Mouse (Mus musculus) stomach, embryonic 15.5 days (tissue): ENCODE results near the gene Crat. TPM values are rescaled to one million over a fixed set of nuclear protein-coding genes. Genes with fewer than 3 reads are reported as not detected.

Experiments used
- ATAC-seq: fragments of 200-750 bp; cut with Nextera tagmentation; 2 replicates; pipeline ENCODE4 v1.8.0; 2017; ENCODE audit warnings: low read depth, moderate number of reproducible peaks, moderate TSS enrichment; ENCODE audit not compliant: insufficient read depth, low FRiP score
- H3K27ac ChIP-seq: fragments of 300-500 bp; sonication (generic); 2 replicates; pipeline ENCODE4 v1.5.1; 2015; ENCODE audit warnings: mild to moderate bottlenecking, inconsistent platforms
- H3K27me3 ChIP-seq: fragments of 300-500 bp; sonication (generic); replicated peaks from 2 replicates; pipeline ENCODE4 v1.6.1; 2015; ENCODE audit warnings: inconsistent platforms
- H3K36me3 ChIP-seq: fragments of 300-500 bp; sonication (generic); 2 replicates; pipeline ENCODE4 v1.6.1; 2015; ENCODE audit warnings: inconsistent platforms
- H3K4me1 ChIP-seq: fragments of 300-500 bp; sonication (generic); 2 replicates; pipeline ENCODE4 v1.6.1; 2015; ENCODE audit warnings: inconsistent platforms
- H3K4me2 ChIP-seq: fragments of 300-500 bp; sonication (generic); 2 replicates; pipeline ENCODE4 v1.6.1; 2015; ENCODE audit warnings: mild to moderate bottlenecking, inconsistent platforms
- H3K4me3 ChIP-seq: fragments of 300-500 bp; sonication (generic); replicated peaks from 2 replicates; pipeline ENCODE4 v1.5.1; 2015; ENCODE audit warnings: inconsistent platforms
- H3K9ac ChIP-seq: fragments of 300-500 bp; sonication (generic); 2 replicates; pipeline ENCODE4 v1.6.1; 2015; ENCODE audit warnings: inconsistent platforms
- H3K9me3 ChIP-seq: fragments of 300-500 bp; sonication (generic); 2 replicates; pipeline ENCODE4 v1.6.1; 2016; ENCODE audit warnings: inconsistent platforms
- WGBS: fragments of 180-500 bp; shearing (Covaris S2); methylation state at CpG from one replicate; pipeline ENCODE4 v1.1.7; 2015; 5-methylcytosine and 5-hydroxymethylcytosine counted together
- polyA plus RNA-seq: library from polyadenylated mRNA; unstranded; fragments of >200 nt; fragmentation: Nextera tagmentation; extraction: Ambion mirVana; gene quantifications from 2 replicates; pipeline ENCODE4 v1.2.1, GENCODE M21; 2015

Gene Crat
- 22.2 and 24.2 TPM in 2 replicates for polyA plus RNA-seq

DNA sequence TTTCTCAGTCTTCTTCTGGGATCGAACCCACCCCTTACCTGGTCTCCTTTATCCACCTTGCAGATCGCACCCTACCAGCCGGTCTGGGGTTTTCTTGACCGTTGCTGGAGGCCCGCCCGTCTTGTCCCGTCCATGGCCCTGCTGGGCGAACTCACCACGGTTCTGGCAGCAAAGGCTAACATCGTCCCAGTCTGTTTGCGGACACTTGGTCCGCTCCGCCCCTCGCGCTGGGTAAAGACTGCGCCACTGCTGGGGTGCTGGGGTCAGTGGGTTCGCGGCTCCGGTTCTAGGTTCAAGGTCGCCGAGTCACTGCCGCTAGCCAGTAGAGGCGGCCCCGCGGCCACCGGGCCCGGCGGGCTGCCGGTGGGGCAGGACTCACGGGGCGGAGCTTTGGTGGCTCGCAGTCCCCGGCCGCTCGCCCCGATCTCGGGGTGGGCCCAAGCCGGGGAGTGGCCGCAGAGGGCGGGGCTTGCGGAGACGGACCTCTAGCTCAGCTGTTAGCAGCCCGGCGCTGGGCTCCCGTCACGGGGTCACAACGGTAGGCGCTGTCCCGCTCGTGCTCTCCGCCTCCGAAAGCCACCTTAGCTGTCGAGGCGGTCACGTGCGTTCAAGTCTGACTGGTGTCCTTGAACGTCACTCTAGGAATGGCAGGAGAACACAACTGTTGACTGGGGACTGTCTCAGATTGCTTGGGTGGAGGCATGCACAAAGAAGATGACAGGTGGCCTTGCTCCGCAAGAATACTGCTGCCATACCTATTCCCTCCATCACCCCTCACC lies at the start of gene Crat:
TSS of gene Crat (minus strand) at position 657 of the 779 bp plus-strand sequence.
- Histone ChIP-seq H3K4me1 (peaks cover 23% of the 10 kb centered on the region), H3K36me3 (no peaks in the 10 kb centered on the region), H3K4me2 (peak within 1 kb of the TSS; percentile 89), H3K9ac (peak within 1 kb of the TSS; percentile 76), H3K27me3 (no peaks in the 10 kb centered on the region), H3K4me3 (peak within 1 kb of the TSS; percentile 96), H3K9me3 (no peaks in the 10 kb centered on the region), H3K27ac (peak within 1 kb of the TSS; percentile 98)
- peak; percentile 90 for ATAC-seq
- WGBS = under 1% methylated on average over 58 of the region's 58 CpGs

GRCm38 (mm10) chr2:30464411-30464810 lies 48.8 kb upstream of the Crat start:
- no peaks in the 10 kb centered on the region for H3K27me3 ChIP-seq
- H3K36me3 ChIP-seq = no peaks in the 10 kb centered on the region
- peak overlapping the region; percentile 93 for H3K27ac ChIP-seq
- peak overlapping the region; percentile 31 for H3K4me3 ChIP-seq
- H3K9ac ChIP-seq = 0 out of 2 replicates have a peak overlapping the region, but pooled peaks have one; percentile 2
- WGBS = 41% methylated on average over 5 of the region's 5 CpGs
- ATAC-seq = no peak
- H3K4me1 ChIP-seq = peaks cover 25% of the 10 kb centered on the region
- H3K9me3 ChIP-seq = no peaks in the 10 kb centered on the region
- H3K4me2 ChIP-seq = peak overlapping the region; percentile 56

DNA sequence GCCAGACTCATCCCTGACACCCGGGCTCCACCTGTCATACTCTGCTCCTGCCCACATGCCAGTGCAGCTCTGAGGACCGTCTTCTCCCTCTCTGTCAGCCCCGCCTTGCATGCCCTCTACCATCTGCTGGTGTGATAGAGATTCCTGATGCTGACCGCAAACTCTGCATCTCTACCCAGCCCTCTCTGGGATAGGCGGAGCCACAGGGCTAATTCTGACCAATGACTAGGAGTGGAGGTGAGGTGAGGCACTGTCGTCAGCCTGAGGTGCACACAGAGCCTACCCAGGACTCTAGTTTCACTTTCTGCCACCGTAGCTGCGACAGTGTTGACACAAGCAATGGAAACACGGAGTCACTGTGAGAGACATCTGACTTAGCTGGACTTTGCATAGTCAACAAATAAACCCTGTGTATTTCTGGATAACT lies 48.3 kb upstream of the Crat start:
- peak overlapping the region; percentile 93 for H3K27ac ChIP-seq
- peak overlapping the region; percentile 56 for H3K4me2 ChIP-seq
- no peaks in the 10 kb centered on the region for H3K9me3 ChIP-seq
- 3% methylated on average over 9 of the region's 9 CpGs for WGBS
- peak overlapping the region; percentile 31 for H3K4me3 ChIP-seq
- H3K36me3 ChIP-seq = no peaks in the 10 kb centered on the region
- peak; percentile 95 for ATAC-seq
- peaks cover 21% of the 10 kb centered on the region for H3K4me1 ChIP-seq
- 0 out of 2 replicates have a peak overlapping the region, but pooled peaks have one; percentile 2 for H3K9ac ChIP-seq
- H3K27me3 ChIP-seq = no peaks in the 10 kb centered on the region

DNA sequence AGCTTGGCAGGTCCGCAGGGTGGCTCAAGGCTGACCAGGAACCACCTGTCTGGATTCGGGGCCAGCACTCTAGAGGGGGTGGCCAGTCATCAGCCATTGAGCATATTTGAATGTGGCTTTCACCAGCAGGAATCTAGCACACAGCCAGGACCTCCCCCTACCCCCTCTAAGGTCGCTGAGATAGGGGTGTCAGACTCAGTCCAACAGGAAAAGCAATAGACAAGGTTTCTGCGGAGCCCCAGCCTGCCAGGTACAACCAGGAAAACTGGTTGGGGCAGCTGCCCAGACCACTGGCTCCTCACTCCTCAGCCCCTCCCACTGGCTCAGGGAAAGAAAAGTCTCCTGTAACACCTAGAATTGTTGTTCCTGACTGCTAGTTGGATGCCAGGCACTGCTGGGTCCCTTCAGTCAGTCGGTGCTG lies 47.7 kb upstream of the Crat start:
- peaks cover 20% of the 10 kb centered on the region for H3K4me1 ChIP-seq
- H3K9me3 ChIP-seq = no peaks in the 10 kb centered on the region
- H3K4me3 ChIP-seq = peak overlapping the region; percentile 31
- H3K4me2 ChIP-seq = peak overlapping the region; percentile 56
- no peaks in the 10 kb centered on the region for H3K27me3 ChIP-seq
- H3K9ac ChIP-seq = no peak overlapping the region
- peak; percentile 80 for ATAC-seq
- no peaks in the 10 kb centered on the region for H3K36me3 ChIP-seq
- H3K27ac ChIP-seq = peak overlapping the region; percentile 93
- 12% methylated on average over 5 of the region's 5 CpGs for WGBS

DNA sequence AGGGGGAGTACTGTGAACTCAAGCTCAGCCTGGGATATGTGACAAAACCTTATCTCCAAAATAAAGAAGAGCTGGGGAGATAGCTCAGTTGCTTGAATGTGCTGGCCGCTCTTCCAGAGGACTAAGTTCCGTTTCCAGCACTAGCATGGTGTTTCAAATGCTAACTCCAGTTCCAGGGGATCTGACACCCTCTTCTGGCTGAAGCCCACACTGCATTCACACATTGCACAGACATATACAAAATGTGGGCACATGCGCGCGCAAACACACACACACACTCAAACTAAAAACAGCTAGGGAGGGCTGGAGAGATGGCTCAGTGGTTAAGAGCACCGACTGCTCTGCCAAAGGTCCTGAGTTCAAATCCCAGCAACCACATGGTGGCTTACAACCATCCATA lies 43.6 kb upstream of the Crat start:
- H3K27ac ChIP-seq = no peak overlapping the region
- 93% methylated on average over 6 of the region's 6 CpGs for WGBS
- H3K4me3 ChIP-seq = no peak overlapping the region
- peaks cover 12% of the 10 kb centered on the region for H3K4me1 ChIP-seq
- H3K4me2 ChIP-seq = no peak overlapping the region
- no peaks in the 10 kb centered on the region for H3K9me3 ChIP-seq
- H3K9ac ChIP-seq = no peak overlapping the region
- no peaks in the 10 kb centered on the region for H3K36me3 ChIP-seq
- no peaks in the 10 kb centered on the region for H3K27me3 ChIP-seq
- no peak for ATAC-seq

GRCm38 (mm10) chr2:30458349-30458748 lies 42.7 kb upstream of the Crat start:
- Histone ChIP-seq H3K27me3 (no peaks in the 10 kb centered on the region), H3K9me3 (no peaks in the 10 kb centered on the region), H3K4me3 (no peak overlapping the region), H3K4me2 (no peak overlapping the region), H3K27ac (no peak overlapping the region), H3K9ac (no peak overlapping the region), H3K4me1 (peaks cover 6% of the 10 kb centered on the region; the same call in 1 of the 2 replicates), H3K36me3 (no peaks in the 10 kb centered on the region)
- no peak for ATAC-seq
- WGBS = 74% methylated on average over 6 of the region's 6 CpGs

- H3K4me2 ChIP-seq = no peak overlapping the region
- H3K9me3 ChIP-seq = no peaks in the 10 kb centered on the region
- H3K27me3 ChIP-seq = no peaks in the 10 kb centered on the region
- H3K4me1 ChIP-seq = no peaks in the 10 kb centered on the region
- H3K27ac ChIP-seq = 0 out of 2 replicates have a peak overlapping the region, but pooled peaks have one; percentile 23
- no peak overlapping the region for H3K4me3 ChIP-seq
- whole genome bisulfite sequencing = 66% methylated on average over 13 of the region's 13 CpGs
- no peak for ATAC-seq
- H3K36me3 ChIP-seq = no peaks in the 10 kb centered on the region
- H3K9ac ChIP-seq = no peak overlapping the region
Observed at GRCm38 (mm10) chr2:30456104-30456980, 40.7 kb upstream of the Crat start.

- H3K27ac ChIP-seq = no peak overlapping the region
- no peaks in the 10 kb centered on the region for H3K9me3 ChIP-seq
- H3K27me3 ChIP-seq = no peaks in the 10 kb centered on the region
- ATAC-seq = no peak
- H3K4me2 ChIP-seq = no peak overlapping the region
- peaks cover 11% of the 10 kb centered on the region for H3K36me3 ChIP-seq
- H3K9ac ChIP-seq = no peak overlapping the region
- no peaks in the 10 kb centered on the region for H3K4me1 ChIP-seq
- WGBS = 88% methylated on average over 5 of the region's 5 CpGs
- H3K4me3 ChIP-seq = no peak overlapping the region
Observed at GRCm38 (mm10) chr2:30454587-30454986, 39.0 kb upstream of the Crat start.

DNA sequence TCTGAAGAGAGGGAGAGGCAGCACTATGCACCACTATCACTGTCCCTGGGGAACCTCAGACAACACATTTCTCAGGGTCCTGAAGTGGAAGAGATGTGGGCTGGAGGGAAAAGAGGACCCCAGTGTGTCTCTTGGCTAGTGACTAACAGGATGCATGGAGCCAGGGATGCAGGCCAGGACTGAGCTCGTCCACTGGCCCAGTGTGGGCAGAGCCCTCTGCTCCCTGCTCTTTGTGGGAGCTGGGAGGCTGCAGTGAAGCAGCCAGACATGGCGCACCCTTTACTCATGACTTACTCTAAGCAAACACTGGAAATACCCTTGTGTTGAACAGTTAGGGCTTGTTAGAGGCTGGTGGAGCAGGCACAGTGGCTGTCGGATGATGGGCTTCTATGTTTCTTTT lies 38.0 kb upstream of the Crat start:
- Histone ChIP-seq H3K4me2 (no peak overlapping the region), H3K9ac (no peak overlapping the region), H3K36me3 (peaks cover 19% of the 10 kb centered on the region), H3K27me3 (no peaks in the 10 kb centered on the region), H3K27ac (no peak overlapping the region), H3K4me3 (no peak overlapping the region), H3K9me3 (no peaks in the 10 kb centered on the region), H3K4me1 (no peaks in the 10 kb centered on the region)
- no peak for ATAC-seq
- 83% methylated on average over 3 of the region's 3 CpGs for WGBS

- ATAC-seq = peak; percentile 28; the same call in 1 of the 2 replicates
- peaks cover 30% of the 10 kb centered on the region for H3K36me3 ChIP-seq
- H3K4me2 ChIP-seq = no peak overlapping the region
- no peak overlapping the region for H3K9ac ChIP-seq
- peaks cover 1% of the 10 kb centered on the region; the same call in 1 of the 2 replicates for H3K4me1 ChIP-seq
- H3K9me3 ChIP-seq = no peaks in the 10 kb centered on the region
- H3K27me3 ChIP-seq = no peaks in the 10 kb centered on the region
- H3K4me3 ChIP-seq = no peak overlapping the region
- H3K27ac ChIP-seq = no peak overlapping the region
- 76% methylated on average over 3 of the region's 3 CpGs for WGBS
Observed at GRCm38 (mm10) chr2:30451525-30451924, 35.9 kb upstream of the Crat start.

GRCm38 (mm10) chr2:30450530-30450929 lies 34.9 kb upstream of the Crat start:
- peaks cover 30% of the 10 kb centered on the region for H3K36me3 ChIP-seq
- no peaks in the 10 kb centered on the region for H3K9me3 ChIP-seq
- WGBS = 70% methylated on average over 1 of the region's 1 CpGs
- no peak overlapping the region for H3K27ac ChIP-seq
- no peak overlapping the region for H3K9ac ChIP-seq
- no peak for ATAC-seq
- no peak overlapping the region for H3K4me2 ChIP-seq
- peaks cover 11% of the 10 kb centered on the region for H3K4me1 ChIP-seq
- no peaks in the 10 kb centered on the region for H3K27me3 ChIP-seq
- no peak overlapping the region for H3K4me3 ChIP-seq

GRCm38 (mm10) chr2:30448371-30448770 lies 32.8 kb upstream of the Crat start:
- no peak overlapping the region for H3K27ac ChIP-seq
- no peak overlapping the region for H3K4me3 ChIP-seq
- H3K27me3 ChIP-seq = no peaks in the 10 kb centered on the region
- H3K4me1 ChIP-seq = peaks cover 32% of the 10 kb centered on the region
- H3K9ac ChIP-seq = no peak overlapping the region
- no peaks in the 10 kb centered on the region for H3K9me3 ChIP-seq
- no peak for ATAC-seq
- peaks cover 35% of the 10 kb centered on the region for H3K36me3 ChIP-seq
- WGBS = 92% methylated on average over 7 of the region's 7 CpGs
- H3K4me2 ChIP-seq = no peak overlapping the region
